Mouse (Mus musculus) heart, embryonic 16.5 days (tissue): ENCODE measurements around the gene Olfr401. TPM values are rescaled to one million over a fixed set of nuclear protein-coding genes. Genes with fewer than 3 reads are reported as not detected.

Experiments used
- polyA plus RNA-seq: library from polyadenylated mRNA; unstranded; fragments of >200 nt; fragmentation: Nextera tagmentation; extraction: Ambion mirVana; gene quantifications from 2 replicates; pipeline ENCODE4 v1.2.1, GENCODE M21; 2015

Olfr401 gene
- polyA plus RNA-seq, 1 experiment from 2014 or later = not detected

Other genes starting within 250 kb of the Olfr401 start
- not detected in 2 replicates for gene Olfr394, start 222.9 kb upstream of the Olfr401 start, polyA plus RNA-seq
- gene Olfr395, start 204.4 kb upstream of the Olfr401 start, polyA plus RNA-seq = not detected in 2 replicates
- gene Olfr23, start 177.0 kb upstream of the Olfr401 start, polyA plus RNA-seq = not detected in 2 replicates
- not detected in 2 replicates for gene Olfr397, start 152.9 kb upstream of the Olfr401 start, polyA plus RNA-seq
- not detected in 2 replicates for gene Olfr398, start 123.3 kb upstream of the Olfr401 start, polyA plus RNA-seq
- gene Olfr139, start 57.2 kb upstream of the Olfr401 start, polyA plus RNA-seq = not detected in 2 replicates
- not detected in 2 replicates for gene Olfr399, start 57.1 kb upstream of the Olfr401 start, polyA plus RNA-seq
- gene Zfp616, start 43.8 kb upstream of the Olfr401 start, polyA plus RNA-seq = not detected in 2 replicates
- not detected in 2 replicates for gene Olfr402, start 39.8 kb downstream of the Olfr401 start, polyA plus RNA-seq
- gene Olfr403, start 72.5 kb downstream of the Olfr401 start, polyA plus RNA-seq = not detected in 2 replicates
- not detected in 2 replicates for gene Olfr43, start 97.7 kb downstream of the Olfr401 start, polyA plus RNA-seq
- gene Olfr406, start 146.1 kb downstream of the Olfr401 start, polyA plus RNA-seq = not detected in 2 replicates
- gene Olfr59, start 170.0 kb downstream of the Olfr401 start, polyA plus RNA-seq = not detected in 2 replicates
- gene Olfr410, start 224.3 kb downstream of the Olfr401 start, polyA plus RNA-seq = not detected in 2 replicates
- not detected in 2 replicates for gene Olfr411, start 238.9 kb downstream of the Olfr401 start, polyA plus RNA-seq
- not detected in 2 replicates for gene Olfr412, start 248.4 kb downstream of the Olfr401 start, polyA plus RNA-seq